Mouse (Mus musculus) midbrain, embryonic 13.5 days (tissue): ENCODE measurements around the gene Lama1. TPM values are rescaled to one million over a fixed set of nuclear protein-coding genes. Genes with fewer than 3 reads are reported as not detected.

Experiments used
- ATAC-seq: fragments of 200-750 bp; cut with Nextera tagmentation; 2 replicates; pipeline ENCODE4 v1.8.0; 2017; ENCODE audit warnings: mild to moderate bottlenecking, moderate TSS enrichment, moderate library complexity
- H3K27ac ChIP-seq: fragments of 300-500 bp; sonication (generic); 2 replicates; pipeline ENCODE4 v1.5.1; 2015; ENCODE audit warnings: inconsistent platforms, mild to moderate bottlenecking, moderate library complexity
- H3K27me3 ChIP-seq: fragments of 300-500 bp; sonication (generic); 2 replicates; pipeline ENCODE4 v1.6.1; 2015; ENCODE audit warnings: mild to moderate bottlenecking, inconsistent platforms
- H3K36me3 ChIP-seq: fragments of 300-500 bp; sonication (generic); 2 replicates; pipeline ENCODE4 v1.6.1; 2015; ENCODE audit warnings: mild to moderate bottlenecking, inconsistent platforms
- H3K4me1 ChIP-seq: fragments of 300-500 bp; sonication (generic); replicated peaks from 2 replicates; pipeline ENCODE4 v1.6.1; 2015; ENCODE audit warnings: inconsistent platforms
- H3K4me2 ChIP-seq: fragments of 300-500 bp; sonication (generic); replicated peaks from 2 replicates; pipeline ENCODE4 v1.6.1; 2015; ENCODE audit warnings: moderate library complexity, mild to moderate bottlenecking, inconsistent platforms
- H3K4me3 ChIP-seq: fragments of 300-500 bp; sonication (generic); replicated peaks from 2 replicates; pipeline ENCODE4 v1.5.1; 2015; ENCODE audit warnings: mild to moderate bottlenecking, inconsistent platforms
- H3K9ac ChIP-seq: fragments of 300-500 bp; sonication (generic); replicated peaks from 2 replicates; pipeline ENCODE4 v1.6.1; 2015; ENCODE audit warnings: mild to moderate bottlenecking, inconsistent platforms
- H3K9me3 ChIP-seq: fragments of 300-500 bp; sonication (generic); 2 replicates; pipeline ENCODE4 v1.6.1; 2016; ENCODE audit warnings: mild to moderate bottlenecking, inconsistent platforms
- WGBS: fragments of 180-500 bp; shearing (Covaris S2); methylation state at CpG from one replicate; pipeline ENCODE4 v1.1.7; 2015; 5-methylcytosine and 5-hydroxymethylcytosine counted together
- polyA plus RNA-seq: library from polyadenylated mRNA; unstranded; fragments of >200 nt; fragmentation: Nextera tagmentation; extraction: Ambion mirVana; gene quantifications from 2 replicates; pipeline ENCODE4 v1.2.1, GENCODE M21; 2015

The Lama1 gene
- polyA plus RNA-seq, 1 experiment from 2014 or later = 10.3 TPM

DNA sequence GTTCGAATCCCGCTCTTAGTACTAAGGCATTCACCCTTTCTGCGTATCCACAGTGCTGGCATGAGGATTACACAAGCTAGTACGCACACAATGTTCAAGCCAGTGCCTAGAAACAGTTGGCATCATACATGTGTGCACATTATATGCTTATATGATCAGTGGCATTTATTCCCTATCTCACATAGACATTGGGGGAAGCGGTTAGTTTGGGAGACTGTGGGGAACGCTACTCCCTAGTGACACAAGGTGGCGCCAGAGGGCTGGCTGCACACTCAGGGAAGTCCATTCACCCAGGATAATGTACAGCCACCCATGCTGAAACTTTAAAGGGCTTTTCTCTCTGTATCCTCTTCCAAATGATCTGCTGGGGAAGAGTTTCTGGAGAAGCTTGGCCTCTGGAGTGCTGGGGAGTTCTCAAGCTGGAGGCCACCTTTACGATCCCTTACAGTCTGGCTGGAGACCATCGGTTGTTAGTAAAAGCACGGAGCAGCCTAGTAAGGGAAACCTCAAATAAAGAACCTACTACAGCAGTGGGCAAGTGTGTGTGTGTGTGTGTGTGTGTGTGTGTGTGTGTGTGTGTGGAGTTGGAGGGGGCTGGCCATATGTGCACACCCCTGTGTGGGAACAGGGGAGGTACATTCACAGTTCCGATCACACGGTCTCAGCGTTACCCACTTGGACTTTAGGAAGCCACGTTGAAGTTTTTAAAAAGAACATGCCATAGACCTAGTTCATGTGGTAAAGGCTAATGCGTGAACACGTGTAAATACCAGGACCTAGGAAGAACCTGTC lies 164.9 kb downstream of the Lama1 start:
- 80% methylated on average over 16 of the region's 16 CpGs for WGBS
- Histone ChIP-seq H3K4me1 (no peaks in the 10 kb centered on the region), H3K27ac (no peak overlapping the region), H3K36me3 (no peaks in the 10 kb centered on the region; the same call in 1 of the 2 replicates), H3K4me2 (no peak overlapping the region), H3K9ac (no peak overlapping the region), H3K9me3 (no peaks in the 10 kb centered on the region), H3K27me3 (no peaks in the 10 kb centered on the region), H3K4me3 (no peak overlapping the region)
- ATAC-seq = peak; percentile 74

- no peaks in the 10 kb centered on the region for H3K27me3 ChIP-seq
- H3K4me2 ChIP-seq = no peak overlapping the region
- no peak for ATAC-seq
- H3K9me3 ChIP-seq = no peaks in the 10 kb centered on the region; the same call in 1 of the 2 replicates
- H3K4me3 ChIP-seq = no peak overlapping the region
- no peaks in the 10 kb centered on the region for H3K4me1 ChIP-seq
- no peak overlapping the region for H3K9ac ChIP-seq
- no peak overlapping the region for H3K27ac ChIP-seq
- 90% methylated on average over 10 of the region's 10 CpGs for WGBS
- no peaks in the 10 kb centered on the region for H3K36me3 ChIP-seq
Observed at GRCm38 (mm10) chr17:67864363-67864762, 167.3 kb downstream of the Lama1 start.

GRCm38 (mm10) chr17:67864912-67865311 lies 167.9 kb downstream of the Lama1 start:
- no peak overlapping the region for H3K4me3 ChIP-seq
- no peaks in the 10 kb centered on the region; the same call in 1 of the 2 replicates for H3K9me3 ChIP-seq
- no peak overlapping the region for H3K4me2 ChIP-seq
- H3K36me3 ChIP-seq = no peaks in the 10 kb centered on the region
- no peak for ATAC-seq
- H3K27me3 ChIP-seq = no peaks in the 10 kb centered on the region
- H3K4me1 ChIP-seq = no peaks in the 10 kb centered on the region
- H3K27ac ChIP-seq = no peak overlapping the region
- no peak overlapping the region for H3K9ac ChIP-seq
- 90% methylated on average over 3 of the region's 3 CpGs for WGBS

GRCm38 (mm10) chr17:67866026-67866425 lies 169.0 kb downstream of the Lama1 start:
- WGBS = 88% methylated on average over 9 of the region's 9 CpGs
- no peak overlapping the region for H3K27ac ChIP-seq

GRCm38 (mm10) chr17:67866541-67867241 lies 169.6 kb downstream of the Lama1 start:
- 86% methylated on average over 20 of the region's 20 CpGs for WGBS
- no peaks in the 10 kb centered on the region for H3K27me3 ChIP-seq
- no peak overlapping the region for H3K27ac ChIP-seq
- no peak overlapping the region for H3K9ac ChIP-seq
- H3K4me1 ChIP-seq = no peaks in the 10 kb centered on the region
- H3K4me2 ChIP-seq = no peak overlapping the region
- ATAC-seq = no peak
- no peak overlapping the region for H3K4me3 ChIP-seq
- H3K36me3 ChIP-seq = peaks cover 5% of the 10 kb centered on the region; the same call in 1 of the 2 replicates
- H3K9me3 ChIP-seq = no peaks in the 10 kb centered on the region; the same call in 1 of the 2 replicates

More at GRCm38 (mm10) chr17:67866026-67866425, 169.0 kb downstream of the Lama1 start:
- H3K9me3 ChIP-seq = no peaks in the 10 kb centered on the region; the same call in 1 of the 2 replicates
- H3K9ac ChIP-seq = no peak overlapping the region
- H3K4me2 ChIP-seq = no peak overlapping the region
- no peaks in the 10 kb centered on the region for H3K27me3 ChIP-seq
- H3K4me1 ChIP-seq = no peaks in the 10 kb centered on the region
- H3K4me3 ChIP-seq = no peak overlapping the region
- H3K36me3 ChIP-seq = no peaks in the 10 kb centered on the region
- ATAC-seq = no peak

DNA sequence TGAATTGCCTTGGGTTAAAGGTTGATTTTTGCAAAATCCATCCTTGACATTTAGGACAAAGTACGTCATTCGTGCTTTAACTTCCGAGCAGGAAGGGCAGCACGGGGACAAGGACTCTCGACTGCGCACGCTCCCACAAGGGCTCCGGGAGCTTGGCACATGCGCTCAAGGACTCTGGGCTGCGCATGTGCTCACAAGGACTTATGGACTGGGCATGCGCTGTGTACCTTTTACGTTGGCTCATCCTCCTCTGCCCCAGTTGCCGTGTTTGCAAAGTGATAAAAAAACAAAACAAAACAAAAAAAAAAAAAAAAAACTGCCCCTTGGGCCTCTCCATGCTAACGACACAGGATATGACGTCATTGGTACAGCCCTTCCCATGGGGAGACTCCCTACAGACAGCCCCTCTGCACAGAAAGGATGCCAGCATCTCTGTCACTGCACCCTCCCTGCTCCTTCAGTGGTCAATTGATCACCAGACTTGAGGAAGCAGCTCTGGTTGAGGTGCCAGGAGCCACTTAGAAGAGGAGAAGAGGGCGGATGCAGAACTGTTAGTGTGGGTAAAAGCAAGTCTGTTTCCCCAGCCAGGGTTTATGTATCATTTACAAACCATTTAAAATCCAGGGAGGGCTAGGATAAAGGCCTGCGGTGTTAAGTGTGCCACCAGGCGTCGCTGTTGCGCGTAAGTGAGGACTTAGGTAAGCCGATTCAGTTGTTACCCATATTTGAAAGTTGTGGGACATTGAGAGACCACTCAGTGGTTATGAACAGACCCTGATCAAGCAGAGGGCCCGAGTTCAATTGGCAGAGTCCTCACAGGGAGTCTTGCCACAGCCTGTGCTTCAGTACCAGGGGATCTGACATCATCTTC lies 172.9 kb downstream of the Lama1 start:
- ATAC-seq = peak; percentile 71
- Histone ChIP-seq H3K4me3 (no peak overlapping the region), H3K4me2 (no peak overlapping the region), H3K27me3 (no peaks in the 10 kb centered on the region), H3K27ac (no peak overlapping the region), H3K36me3 (peaks cover 6% of the 10 kb centered on the region; the same call in 1 of the 2 replicates), H3K4me1 (no peaks in the 10 kb centered on the region), H3K9ac (no peak overlapping the region), H3K9me3 (no peaks in the 10 kb centered on the region; the same call in 1 of the 2 replicates)
- WGBS = 71% methylated on average over 23 of the region's 23 CpGs

Other genes starting within 250 kb of the Lama1 start
- gene Lrrc30, start 64.5 kb upstream of the Lama1 start, polyA plus RNA-seq = not detected in 2 replicates